Mouse (Mus musculus): ENCODE results near the gene Nck2. TPM values are rescaled to one million over a fixed set of nuclear protein-coding genes. Genes with fewer than 3 reads are reported as not detected.

The Nck2 gene
- polyA plus RNA-seq, 1 experiment = 21.0 TPM

GRCm38 (mm10) chr1:43445170-43446088, 1.1 kb downstream of the Nck2 start:
- no peaks in the 10 kb centered on the region; the same call in 1 of the 2 replicates for H3K4me1 ChIP-seq (ENCODE audit: control insufficient read depth, insufficient read depth, low read length)
- under 1% methylated on average over 83 of the region's 86 CpGs for WGBS
- no peak for TF ChIP-seq POLR2A (IDR thresholded peaks at IDR 0.05; ENCODE audit: borderline replicate concordance, control insufficient read depth, low read depth, low read length)
- no peak for TF ChIP-seq CTCF (IDR thresholded peaks at IDR 0.05; ENCODE audit: control insufficient read depth, insufficient read depth, low read length)
- H3K4me3 ChIP-seq (replicated peaks; ENCODE audit: control insufficient read depth, low read depth, low read length) = peak overlapping the region; percentile 73
- H3K27ac ChIP-seq (ENCODE audit: control insufficient read depth, insufficient read depth, low read depth, low read length, poor library complexity) = peak overlapping the region; percentile 56; the same call in 1 of the 2 replicates

- peak overlapping the region; percentile 56; the same call in 1 of the 2 replicates for H3K27ac ChIP-seq (ENCODE audit: control insufficient read depth, insufficient read depth, low read depth, low read length, poor library complexity)
- under 1% methylated on average over 43 of the region's 44 CpGs for WGBS
- peak overlapping the region; percentile 73 for H3K4me3 ChIP-seq (replicated peaks; ENCODE audit: control insufficient read depth, low read depth, low read length)
- H3K4me1 ChIP-seq (ENCODE audit: control insufficient read depth, insufficient read depth, low read length) = no peaks in the 10 kb centered on the region; the same call in 1 of the 2 replicates
- TF ChIP-seq CTCF (IDR thresholded peaks at IDR 0.05; ENCODE audit: control insufficient read depth, insufficient read depth, low read length) = no peak
- peak; percentile 5; the same call in 1 of the 2 replicates for TF ChIP-seq POLR2A (IDR thresholded peaks at IDR 0.05; ENCODE audit: borderline replicate concordance, control insufficient read depth, low read depth, low read length)
Observed at GRCm38 (mm10) chr1:43446089-43446533, 1.7 kb downstream of the Nck2 start.

- H3K27ac ChIP-seq (ENCODE audit: control insufficient read depth, insufficient read depth, low read depth, low read length, poor library complexity) = no peak overlapping the region
- H3K4me1 ChIP-seq (ENCODE audit: control insufficient read depth, insufficient read depth, low read length) = no peaks in the 10 kb centered on the region; the same call in 1 of the 2 replicates
- H3K4me3 ChIP-seq (replicated peaks; ENCODE audit: control insufficient read depth, low read depth, low read length) = peak overlapping the region; percentile 73
- TF ChIP-seq CTCF (IDR thresholded peaks at IDR 0.05; ENCODE audit: control insufficient read depth, insufficient read depth, low read length) (no peak), POLR2A (IDR thresholded peaks at IDR 0.05; ENCODE audit: borderline replicate concordance, control insufficient read depth, low read depth, low read length) (no peak)
- 13% methylated on average over 16 of the region's 16 CpGs for WGBS
Observed at GRCm38 (mm10) chr1:43446731-43447601, 2.6 kb downstream of the Nck2 start.

- H3K4me3 ChIP-seq (replicated peaks; ENCODE audit: control insufficient read depth, low read depth, low read length) = no peak overlapping the region
- H3K27ac ChIP-seq (ENCODE audit: control insufficient read depth, insufficient read depth, low read depth, low read length, poor library complexity) = no peak overlapping the region
- WGBS = 46% methylated on average over 9 of the region's 9 CpGs
- TF ChIP-seq CTCF (IDR thresholded peaks at IDR 0.05; ENCODE audit: control insufficient read depth, insufficient read depth, low read length) (no peak), POLR2A (IDR thresholded peaks at IDR 0.05; ENCODE audit: borderline replicate concordance, control insufficient read depth, low read depth, low read length) (no peak)
- no peaks in the 10 kb centered on the region; the same call in 1 of the 2 replicates for H3K4me1 ChIP-seq (ENCODE audit: control insufficient read depth, insufficient read depth, low read length)
Observed at GRCm38 (mm10) chr1:43447602-43448287, 3.4 kb downstream of the Nck2 start.

GRCm38 (mm10) chr1:43450811-43451210, 6.4 kb downstream of the Nck2 start:
- 52% methylated on average over 1 of the region's 1 CpGs for WGBS

GRCm38 (mm10) chr1:43453683-43454082, 9.3 kb downstream of the Nck2 start:
- no peak overlapping the region for H3K4me3 ChIP-seq (replicated peaks; ENCODE audit: control insufficient read depth, low read depth, low read length)
- no peak overlapping the region for H3K27ac ChIP-seq (ENCODE audit: control insufficient read depth, insufficient read depth, low read depth, low read length, poor library complexity)
- TF ChIP-seq POLR2A (IDR thresholded peaks at IDR 0.05; ENCODE audit: borderline replicate concordance, control insufficient read depth, low read depth, low read length) = no peak
- TF ChIP-seq CTCF (IDR thresholded peaks at IDR 0.05; ENCODE audit: control insufficient read depth, insufficient read depth, low read length) = no peak
- 87% methylated on average over 3 of the region's 3 CpGs for WGBS
- peaks cover 1% of the 10 kb centered on the region; the same call in 1 of the 2 replicates for H3K4me1 ChIP-seq (ENCODE audit: control insufficient read depth, insufficient read depth, low read length)

More at GRCm38 (mm10) chr1:43450811-43451210, 6.4 kb downstream of the Nck2 start:
- TF ChIP-seq POLR2A (IDR thresholded peaks at IDR 0.05; ENCODE audit: borderline replicate concordance, control insufficient read depth, low read depth, low read length) (no peak), CTCF (IDR thresholded peaks at IDR 0.05; ENCODE audit: control insufficient read depth, insufficient read depth, low read length) (no peak)
- Histone ChIP-seq H3K4me3 (replicated peaks; ENCODE audit: control insufficient read depth, low read depth, low read length) (no peak overlapping the region), H3K4me1 (ENCODE audit: control insufficient read depth, insufficient read depth, low read length) (no peaks in the 10 kb centered on the region; the same call in none of the 2 replicates), H3K27ac (ENCODE audit: control insufficient read depth, insufficient read depth, low read depth, low read length, poor library complexity) (no peak overlapping the region)

GRCm38 (mm10) chr1:43454741-43455140, 10.4 kb downstream of the Nck2 start:
- H3K4me1 ChIP-seq (ENCODE audit: control insufficient read depth, insufficient read depth, low read length) = peaks cover 1% of the 10 kb centered on the region; the same call in 1 of the 2 replicates
- WGBS = 87% methylated on average over 8 of the region's 8 CpGs

More at GRCm38 (mm10) chr1:43454741-43455140, 10.4 kb downstream of the Nck2 start:
- Histone ChIP-seq H3K4me3 (replicated peaks; ENCODE audit: control insufficient read depth, low read depth, low read length) (no peak overlapping the region), H3K27ac (ENCODE audit: control insufficient read depth, insufficient read depth, low read depth, low read length, poor library complexity) (no peak overlapping the region)
- no peak for TF ChIP-seq POLR2A (IDR thresholded peaks at IDR 0.05; ENCODE audit: borderline replicate concordance, control insufficient read depth, low read depth, low read length)
- TF ChIP-seq CTCF (IDR thresholded peaks at IDR 0.05; ENCODE audit: control insufficient read depth, insufficient read depth, low read length) = no peak

Measured in bone marrow, adult 2 months (tissue).